Mouse (Mus musculus): ENCODE measurements at regions not wholly inside any gene's neighbourhood (a gene's known extent, or its start where the extent isn't known, plus 50 kb on each side); places are given as distances from the start of the nearest gene placed in this dataset.

GRCm38 (mm10) chr5:45101777-45102176 is 302.3 kb upstream of the Ldb2 start:
- 60% methylated on average over 4 of the region's 4 CpGs for WGBS

GRCm38 (mm10) chr5:45099082-45099481 is 299.6 kb upstream of the Ldb2 start:
- 83% methylated on average over 2 of the region's 2 CpGs for WGBS
- Histone ChIP-seq H3K4me1 (replicated peaks; ENCODE audit: control insufficient read depth, insufficient read depth, low read length) (0 out of 2 replicates have a peak, but pooled peaks cover 3% of the 10 kb centered on the region), H3K4me3 (ENCODE audit: low read depth, low read length) (no peak overlapping the region), H3K9ac (ENCODE audit: low read length) (no peak overlapping the region), H3K27me3 (replicated peaks; ENCODE audit: control insufficient read depth, insufficient read depth, low read length) (no peaks in the 10 kb centered on the region), H3K36me3 (ENCODE audit: control insufficient read depth, insufficient read depth, low read length) (no peaks in the 10 kb centered on the region), H3K9me3 (ENCODE audit: control insufficient read depth, low read length) (no peaks in the 10 kb centered on the region), H3K27ac (ENCODE audit: low read depth) (no peak overlapping the region), H3K4me2 (ENCODE audit: low read length) (no peak overlapping the region)
- DNase-seq (ENCODE audit: low spot score): no peak
- ATAC-seq (replicated peaks; ENCODE audit: low FRiP score, low TSS enrichment, low read depth): no peak

More at GRCm38 (mm10) chr5:45101777-45102176, 302.3 kb upstream of the Ldb2 start:
- Histone ChIP-seq H3K4me1 (replicated peaks; ENCODE audit: control insufficient read depth, insufficient read depth, low read length) (0 out of 2 replicates have a peak, but pooled peaks cover 3% of the 10 kb centered on the region), H3K9me3 (ENCODE audit: control insufficient read depth, low read length) (no peaks in the 10 kb centered on the region), H3K4me2 (ENCODE audit: low read length) (no peak overlapping the region), H3K36me3 (ENCODE audit: control insufficient read depth, insufficient read depth, low read length) (no peaks in the 10 kb centered on the region), H3K4me3 (ENCODE audit: low read depth, low read length) (no peak overlapping the region), H3K27ac (ENCODE audit: low read depth) (no peak overlapping the region), H3K27me3 (replicated peaks; ENCODE audit: control insufficient read depth, insufficient read depth, low read length) (no peaks in the 10 kb centered on the region), H3K9ac (ENCODE audit: low read length) (no peak overlapping the region)
- ATAC-seq (replicated peaks; ENCODE audit: low FRiP score, low TSS enrichment, low read depth) (no peak), DNase-seq (ENCODE audit: low spot score) (no peak)

GRCm38 (mm10) chr5:45097941-45098340 is 298.5 kb upstream of the Ldb2 start:
- WGBS: 89% methylated on average over 1 of the region's 1 CpGs
- Histone ChIP-seq H3K9me3 (ENCODE audit: control insufficient read depth, low read length) (no peaks in the 10 kb centered on the region), H3K9ac (ENCODE audit: low read length) (no peak overlapping the region), H3K4me1 (replicated peaks; ENCODE audit: control insufficient read depth, insufficient read depth, low read length) (0 out of 2 replicates have a peak, but pooled peaks cover 3% of the 10 kb centered on the region), H3K27me3 (replicated peaks; ENCODE audit: control insufficient read depth, insufficient read depth, low read length) (no peaks in the 10 kb centered on the region), H3K4me3 (ENCODE audit: low read depth, low read length) (no peak overlapping the region), H3K27ac (ENCODE audit: low read depth) (no peak overlapping the region), H3K4me2 (ENCODE audit: low read length) (no peak overlapping the region), H3K36me3 (ENCODE audit: control insufficient read depth, insufficient read depth, low read length) (no peaks in the 10 kb centered on the region)
- DNase-seq (ENCODE audit: low spot score) (no peak), ATAC-seq (replicated peaks; ENCODE audit: low FRiP score, low TSS enrichment, low read depth) (no peak)

GRCm38 (mm10) chr5:45084741-45085140 is 285.3 kb upstream of the Ldb2 start:
- no peak overlapping the region for H3K27ac ChIP-seq (ENCODE audit: low read depth)

GRCm38 (mm10) chr5:45082601-45083000 is 283.1 kb upstream of the Ldb2 start:
- H3K9ac ChIP-seq (ENCODE audit: low read length): no peak overlapping the region
- H3K4me3 ChIP-seq (ENCODE audit: low read depth, low read length): no peak overlapping the region
- H3K27ac ChIP-seq (ENCODE audit: low read depth): no peak overlapping the region
- H3K27me3 ChIP-seq (replicated peaks; ENCODE audit: control insufficient read depth, insufficient read depth, low read length): no peaks in the 10 kb centered on the region
- no peaks in the 10 kb centered on the region for H3K9me3 ChIP-seq (ENCODE audit: control insufficient read depth, low read length)
- H3K4me1 ChIP-seq (replicated peaks; ENCODE audit: control insufficient read depth, insufficient read depth, low read length): no peaks in the 10 kb centered on the region
- no peak for ATAC-seq (replicated peaks; ENCODE audit: low FRiP score, low TSS enrichment, low read depth)
- H3K4me2 ChIP-seq (ENCODE audit: low read length): no peak overlapping the region
- DNase-seq (ENCODE audit: low spot score): no peak
- H3K36me3 ChIP-seq (ENCODE audit: control insufficient read depth, insufficient read depth, low read length): no peaks in the 10 kb centered on the region

More at GRCm38 (mm10) chr5:45084741-45085140, 285.3 kb upstream of the Ldb2 start:
- WGBS: 77% methylated on average over 1 of the region's 1 CpGs
- Histone ChIP-seq H3K36me3 (ENCODE audit: control insufficient read depth, insufficient read depth, low read length) (no peaks in the 10 kb centered on the region), H3K4me1 (replicated peaks; ENCODE audit: control insufficient read depth, insufficient read depth, low read length) (no peaks in the 10 kb centered on the region), H3K27me3 (replicated peaks; ENCODE audit: control insufficient read depth, insufficient read depth, low read length) (no peaks in the 10 kb centered on the region), H3K9ac (ENCODE audit: low read length) (no peak overlapping the region), H3K4me2 (ENCODE audit: low read length) (no peak overlapping the region), H3K4me3 (ENCODE audit: low read depth, low read length) (no peak overlapping the region), H3K9me3 (ENCODE audit: control insufficient read depth, low read length) (no peaks in the 10 kb centered on the region)
- ATAC-seq (replicated peaks; ENCODE audit: low FRiP score, low TSS enrichment, low read depth): no peak
- DNase-seq (ENCODE audit: low spot score): no peak

GRCm38 (mm10) chr5:45076347-45076890 is 276.9 kb upstream of the Ldb2 start:
- DNase-seq (ENCODE audit: low spot score) (no peak), ATAC-seq (replicated peaks; ENCODE audit: low FRiP score, low TSS enrichment, low read depth) (no peak)
- Histone ChIP-seq H3K4me1 (replicated peaks; ENCODE audit: control insufficient read depth, insufficient read depth, low read length) (no peaks in the 10 kb centered on the region), H3K4me3 (ENCODE audit: low read depth, low read length) (no peak overlapping the region), H3K27ac (ENCODE audit: low read depth) (no peak overlapping the region), H3K27me3 (replicated peaks; ENCODE audit: control insufficient read depth, insufficient read depth, low read length) (no peaks in the 10 kb centered on the region), H3K36me3 (ENCODE audit: control insufficient read depth, insufficient read depth, low read length) (no peaks in the 10 kb centered on the region), H3K4me2 (ENCODE audit: low read length) (no peak overlapping the region), H3K9me3 (ENCODE audit: control insufficient read depth, low read length) (no peaks in the 10 kb centered on the region), H3K9ac (ENCODE audit: low read length) (no peak overlapping the region)
- WGBS: 78% methylated on average over 4 of the region's 4 CpGs

GRCm38 (mm10) chr5:45075195-45075594 is 275.7 kb upstream of the Ldb2 start:
- Histone ChIP-seq H3K27me3 (replicated peaks; ENCODE audit: control insufficient read depth, insufficient read depth, low read length) (no peaks in the 10 kb centered on the region), H3K4me2 (ENCODE audit: low read length) (no peak overlapping the region), H3K27ac (ENCODE audit: low read depth) (no peak overlapping the region), H3K9me3 (ENCODE audit: control insufficient read depth, low read length) (no peaks in the 10 kb centered on the region), H3K4me1 (replicated peaks; ENCODE audit: control insufficient read depth, insufficient read depth, low read length) (no peaks in the 10 kb centered on the region), H3K36me3 (ENCODE audit: control insufficient read depth, insufficient read depth, low read length) (no peaks in the 10 kb centered on the region), H3K4me3 (ENCODE audit: low read depth, low read length) (no peak overlapping the region), H3K9ac (ENCODE audit: low read length) (no peak overlapping the region)
- no peak for ATAC-seq (replicated peaks; ENCODE audit: low FRiP score, low TSS enrichment, low read depth)
- DNase-seq (ENCODE audit: low spot score): no peak

GRCm38 (mm10) chr5:45072529-45072928 is 273.0 kb upstream of the Ldb2 start:
- Histone ChIP-seq H3K4me2 (ENCODE audit: low read length) (no peak overlapping the region), H3K9me3 (ENCODE audit: control insufficient read depth, low read length) (no peaks in the 10 kb centered on the region), H3K27me3 (replicated peaks; ENCODE audit: control insufficient read depth, insufficient read depth, low read length) (no peaks in the 10 kb centered on the region), H3K4me3 (ENCODE audit: low read depth, low read length) (no peak overlapping the region), H3K9ac (ENCODE audit: low read length) (no peak overlapping the region), H3K4me1 (replicated peaks; ENCODE audit: control insufficient read depth, insufficient read depth, low read length) (no peaks in the 10 kb centered on the region), H3K27ac (ENCODE audit: low read depth) (no peak overlapping the region), H3K36me3 (ENCODE audit: control insufficient read depth, insufficient read depth, low read length) (no peaks in the 10 kb centered on the region)
- DNase-seq (ENCODE audit: low spot score): no peak
- ATAC-seq (replicated peaks; ENCODE audit: low FRiP score, low TSS enrichment, low read depth): no peak
- 68% methylated on average over 1 of the region's 1 CpGs for WGBS

- H3K36me3 ChIP-seq (ENCODE audit: control insufficient read depth, insufficient read depth, low read length): no peaks in the 10 kb centered on the region
- ATAC-seq (replicated peaks; ENCODE audit: low FRiP score, low TSS enrichment, low read depth): no peak
- no peaks in the 10 kb centered on the region for H3K27me3 ChIP-seq (replicated peaks; ENCODE audit: control insufficient read depth, insufficient read depth, low read length)
- 82% methylated on average over 8 of the region's 8 CpGs for WGBS
- H3K4me1 ChIP-seq (replicated peaks; ENCODE audit: control insufficient read depth, insufficient read depth, low read length): no peaks in the 10 kb centered on the region
- H3K4me3 ChIP-seq (ENCODE audit: low read depth, low read length): no peak overlapping the region
- H3K4me2 ChIP-seq (ENCODE audit: low read length): no peak overlapping the region
- H3K27ac ChIP-seq (ENCODE audit: low read depth): no peak overlapping the region
- no peak overlapping the region for H3K9ac ChIP-seq (ENCODE audit: low read length)
- no peak for DNase-seq (ENCODE audit: low spot score)
- H3K9me3 ChIP-seq (ENCODE audit: control insufficient read depth, low read length): no peaks in the 10 kb centered on the region
These were observed 266.6 kb upstream of the Ldb2 start for GRCm38 (mm10) chr5:45065917-45066699.
